Mouse (Mus musculus) spleen, embryonic (tissue): ENCODE data around the gene Mvb12b.

Experiments
- CTCF ChIA-PET: fragments of 350-600 bp; sonication (Branson Sonifier 250); formaldehyde crosslinking; loops from one replicate; lab custom pipeline; 2022; lab: Charles Lee

Mvb12b gene

DNA sequence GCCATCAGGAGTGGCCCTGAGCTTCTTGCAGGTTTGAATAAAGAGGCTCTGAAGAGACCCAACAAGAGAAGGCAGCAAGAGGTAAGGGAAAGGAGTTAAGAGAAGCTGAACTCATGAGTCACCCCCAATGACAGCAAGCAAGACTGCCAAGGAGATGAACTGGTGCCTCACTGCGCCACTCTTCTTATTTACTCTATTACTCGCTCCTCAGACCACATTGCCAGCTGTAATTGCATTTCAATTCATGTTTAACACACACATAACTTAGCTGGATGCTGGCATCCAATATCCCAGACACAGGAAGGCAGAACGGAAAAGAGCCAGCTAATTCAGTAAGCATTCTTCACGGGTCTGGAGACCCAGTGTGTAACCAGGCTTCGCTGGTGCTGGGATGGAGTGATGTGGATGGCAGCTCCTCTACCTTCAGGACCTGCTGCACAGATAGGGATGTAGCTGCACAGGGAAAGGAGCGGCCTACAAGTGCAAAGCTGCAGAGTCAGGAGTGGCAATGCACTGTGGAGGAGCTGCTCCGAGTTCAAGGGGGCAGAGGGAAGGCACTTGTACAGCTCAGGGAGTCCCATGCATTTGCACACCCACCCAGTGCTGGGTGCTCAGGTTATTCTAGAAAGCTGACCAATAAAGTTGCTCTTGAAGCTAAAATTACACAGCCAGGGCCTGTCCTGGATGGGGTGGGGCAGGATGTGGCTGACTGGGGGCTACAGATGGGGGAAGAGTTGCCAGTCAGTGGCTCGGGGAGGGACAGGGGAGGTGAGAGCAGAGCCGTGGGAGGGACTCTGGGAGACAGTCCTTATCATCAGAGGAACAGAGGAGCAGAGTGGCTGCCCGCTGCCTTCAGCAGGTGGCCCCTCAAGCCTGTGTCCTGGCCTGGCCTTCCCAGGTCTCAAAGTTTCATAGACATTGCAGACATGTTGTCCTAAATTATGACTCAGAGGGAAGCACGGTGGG lies 34.5 kb downstream of the Mvb12b start:
- CTCF ChIA-PET = no interaction called here

DNA sequence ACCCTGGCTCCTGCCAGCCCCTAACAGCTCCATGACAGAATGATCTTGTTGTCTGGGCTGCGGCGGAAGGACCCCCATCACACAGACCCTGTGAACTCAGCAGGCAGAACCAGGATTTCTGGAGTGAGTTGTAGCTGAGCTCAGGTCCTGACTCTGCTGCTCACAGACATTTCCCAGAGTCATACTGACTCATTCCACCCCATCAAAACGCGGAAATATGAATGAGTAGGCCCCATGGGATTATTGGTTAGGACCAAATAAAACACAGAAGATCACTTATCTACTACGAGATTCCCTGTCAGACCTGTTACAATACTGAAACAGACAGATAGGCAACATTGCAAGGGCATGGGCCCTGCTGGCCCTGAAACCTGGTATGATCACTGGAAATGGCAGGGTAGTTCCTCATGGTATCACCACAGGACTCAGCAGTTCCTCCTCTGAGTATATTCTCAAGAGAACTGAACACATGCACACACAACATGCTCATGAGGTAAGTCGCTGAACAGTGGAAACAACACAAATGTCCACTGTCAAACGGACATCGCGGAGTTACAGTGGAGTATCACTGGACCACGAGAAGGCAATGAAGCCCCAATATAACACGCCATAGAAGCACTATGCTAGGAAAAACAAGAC lies 40.4 kb downstream of the Mvb12b start:
- CTCF ChIA-PET = no interaction called here

DNA sequence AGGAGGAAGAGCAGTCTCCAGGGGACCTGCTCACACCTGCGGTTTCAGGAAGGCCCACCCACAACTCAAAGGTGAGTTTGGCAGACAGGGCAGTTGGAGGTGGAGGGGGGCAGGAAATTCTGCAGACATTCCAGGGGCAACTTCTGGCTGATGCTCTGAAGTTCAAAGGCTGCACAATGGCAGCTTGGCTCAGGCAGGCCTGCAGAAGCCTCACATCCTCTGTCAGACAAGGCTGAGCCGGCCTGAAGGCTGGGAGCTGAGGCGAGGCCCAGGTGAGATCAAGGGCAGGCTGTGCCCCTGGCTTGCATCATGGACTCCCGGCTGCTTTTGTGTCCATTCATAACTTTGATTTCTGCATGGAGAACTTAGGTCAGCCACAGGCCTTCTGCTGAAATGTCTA lies 41.1 kb downstream of the Mvb12b start:
- CTCF ChIA-PET = no interaction called here

- CTCF ChIA-PET = no interaction called here
These were observed 44.1 kb downstream of the Mvb12b start for GRCm38 (mm10) chr2:33843642-33844041.

DNA sequence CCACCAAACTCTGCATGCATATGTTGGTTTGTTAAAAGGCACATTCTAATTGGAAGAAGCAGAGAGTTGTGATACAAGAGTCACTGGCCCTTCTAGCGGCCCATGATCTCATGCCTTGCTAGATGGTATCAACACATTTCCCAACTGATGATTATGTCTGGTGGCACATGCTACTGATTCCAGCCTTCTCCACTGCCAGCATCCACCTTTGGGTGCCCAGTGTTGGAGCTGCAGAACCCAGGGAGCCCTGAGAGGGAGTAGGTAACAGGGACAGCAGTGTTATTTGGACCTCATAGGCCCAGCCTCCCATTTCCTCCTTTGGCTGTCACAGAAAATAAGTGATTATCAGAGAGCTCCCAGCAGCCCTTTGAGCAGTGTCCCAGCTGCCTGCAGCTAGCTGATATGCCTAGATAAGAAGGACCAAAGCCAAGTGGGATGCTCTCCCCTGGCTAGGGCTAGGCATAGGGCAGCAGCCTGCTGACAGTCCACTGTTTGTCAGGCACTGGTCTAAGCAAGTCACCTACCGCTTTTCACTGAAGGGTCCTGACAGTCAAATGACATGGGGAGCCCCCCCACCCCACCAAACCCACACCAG lies 44.7 kb downstream of the Mvb12b start:
- CTCF ChIA-PET = no interaction called here

DNA sequence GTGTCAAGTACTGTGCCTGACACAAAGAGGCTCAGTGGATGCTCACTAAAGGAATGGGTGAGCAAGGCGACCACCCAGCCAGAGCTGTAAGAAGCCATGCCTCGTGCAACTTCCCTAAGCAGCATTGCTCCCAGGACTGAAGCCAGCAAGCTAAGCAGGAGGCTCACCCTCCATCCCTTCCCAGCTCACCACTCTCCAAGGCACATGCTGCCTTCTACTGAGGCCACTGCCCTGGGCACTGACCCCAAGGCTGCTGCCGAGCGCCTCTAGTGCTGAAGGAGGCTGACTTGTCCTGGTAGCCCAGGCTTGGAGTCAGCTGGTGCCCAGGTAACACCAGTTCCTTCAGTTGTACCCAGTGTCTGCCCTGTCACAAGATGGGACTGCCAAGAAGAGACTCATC lies 45.8 kb downstream of the Mvb12b start:
- CTCF ChIA-PET = no interaction called here

- CTCF ChIA-PET = no interaction called here
These were observed 47.3 kb downstream of the Mvb12b start for GRCm38 (mm10) chr2:33840483-33840882.

DNA sequence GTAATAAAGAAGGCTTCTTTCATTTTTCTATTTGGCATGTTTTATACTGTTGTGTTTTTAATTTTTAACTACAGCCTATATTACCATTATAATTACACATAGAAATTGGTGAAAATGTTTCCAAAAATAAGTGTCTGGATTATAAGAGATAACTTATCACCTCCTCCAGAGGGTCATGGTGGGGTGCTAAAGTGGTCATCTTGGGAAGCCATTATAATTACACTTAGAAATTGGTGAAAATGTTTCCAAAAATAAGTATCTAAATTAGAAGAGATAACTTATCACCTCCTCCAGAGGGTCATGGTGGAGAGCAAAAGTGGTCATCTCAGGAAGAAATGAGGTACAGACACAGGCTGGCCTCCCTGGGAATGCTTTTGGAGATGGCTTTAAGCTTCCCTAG lies 48.5 kb downstream of the Mvb12b start:
- CTCF ChIA-PET = no interaction called here

DNA sequence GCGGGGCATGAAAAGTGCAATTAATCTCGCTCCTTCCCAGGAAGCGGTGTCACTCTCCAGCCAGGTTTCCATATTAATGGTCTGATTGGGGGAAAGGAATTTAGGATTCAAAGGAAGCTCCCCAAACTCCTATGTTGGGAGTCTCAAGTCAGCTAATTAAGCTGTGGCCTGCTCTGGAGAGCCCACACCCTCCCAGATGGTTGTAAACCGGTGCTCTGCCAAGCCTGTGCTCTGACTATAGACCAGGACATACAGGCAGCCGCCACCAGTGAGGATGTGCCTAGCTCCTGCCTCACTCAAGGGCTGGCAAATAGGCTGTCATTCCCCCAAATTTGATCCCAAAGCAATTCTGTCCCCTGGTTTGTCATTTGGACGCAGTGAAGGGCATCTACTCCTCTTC lies 50.4 kb downstream of the Mvb12b start:
- CTCF ChIA-PET = no interaction called here

DNA sequence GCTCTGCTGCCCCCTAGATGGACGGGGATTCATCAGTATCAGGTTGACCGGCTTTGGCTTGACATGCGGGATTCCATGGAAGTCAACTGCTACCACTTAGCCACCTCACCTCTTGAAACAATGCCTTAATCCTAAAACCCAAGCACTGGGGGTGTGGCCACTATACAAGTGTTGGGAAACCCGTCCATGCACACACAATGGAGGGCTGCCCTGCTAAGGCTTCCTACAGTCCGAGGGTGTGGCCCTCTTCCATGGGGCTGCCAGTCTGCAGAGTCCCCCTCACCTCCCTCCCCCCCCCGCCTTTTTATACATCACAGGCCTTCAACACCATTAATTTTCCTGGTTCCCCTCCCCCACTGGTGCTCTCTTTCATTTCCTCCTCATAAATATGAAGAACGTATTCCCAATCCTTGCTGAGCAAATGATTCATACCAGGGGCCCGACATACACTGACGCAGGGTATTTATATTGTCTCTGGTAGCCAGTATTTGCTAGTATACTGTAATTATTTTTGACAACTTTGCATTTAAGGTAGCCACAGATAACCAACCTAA lies 51.0 kb downstream of the Mvb12b start:
- CTCF ChIA-PET = no interaction called here

DNA sequence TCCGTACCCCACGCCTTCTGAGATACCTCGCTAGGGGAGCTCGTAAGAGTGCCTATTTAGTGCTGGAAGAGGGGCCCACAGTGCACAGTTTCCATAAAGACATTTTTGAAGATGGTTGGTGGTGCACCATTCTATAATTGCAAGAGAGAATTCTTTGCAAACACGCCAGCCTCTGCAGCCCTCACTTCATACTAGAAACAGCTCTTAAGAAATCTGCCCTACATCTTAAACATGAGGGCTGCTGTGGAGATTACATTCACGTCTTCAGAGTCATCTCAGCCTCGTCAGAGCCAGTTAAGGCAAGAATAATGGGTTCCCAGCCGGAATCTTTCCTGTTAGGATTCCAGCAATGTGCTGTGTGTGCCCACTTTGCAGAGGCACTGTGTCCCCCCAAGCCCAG lies 52.7 kb downstream of the Mvb12b start:
- CTCF ChIA-PET = no interaction called here

DNA sequence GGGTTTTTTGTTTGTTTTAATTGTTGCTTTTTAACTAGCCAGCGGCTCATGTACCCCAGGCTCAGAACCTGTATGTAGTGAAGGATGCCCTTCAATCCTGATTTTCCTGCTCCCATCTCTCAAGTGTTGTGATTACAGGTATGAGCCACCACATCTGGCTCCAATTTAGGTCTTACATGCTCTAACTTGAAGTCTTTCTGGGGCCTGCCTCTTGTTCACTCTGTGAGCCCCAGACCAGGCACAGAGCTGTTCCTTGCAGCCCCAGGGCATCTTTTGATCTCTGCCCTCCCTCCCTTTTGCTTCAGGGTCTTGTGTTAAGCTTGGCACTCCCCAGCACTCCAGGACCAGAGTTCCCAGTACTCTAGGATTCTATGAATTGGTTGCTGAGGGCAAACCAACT lies 53.8 kb downstream of the Mvb12b start:
- CTCF ChIA-PET = no interaction called here

DNA sequence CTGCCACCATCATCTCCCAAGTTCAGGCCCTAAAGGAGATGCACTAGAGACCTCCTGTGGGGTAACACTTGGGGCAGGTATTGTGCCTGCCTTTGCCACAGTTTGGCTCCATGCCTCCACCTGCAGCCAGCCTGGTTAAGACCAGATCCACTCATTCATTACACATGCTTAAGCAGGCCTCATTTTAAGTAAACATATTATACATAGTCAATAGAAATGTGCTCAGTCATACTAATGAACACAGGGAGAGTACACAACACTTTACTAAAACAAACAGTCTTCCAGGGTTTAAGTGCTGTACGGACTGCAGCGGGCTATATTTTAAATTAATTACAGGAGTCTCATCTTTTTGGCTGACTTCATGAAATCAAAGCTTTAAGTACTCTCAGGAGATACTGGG lies 57.9 kb downstream of the Mvb12b start:
- CTCF ChIA-PET = no interaction called here

DNA sequence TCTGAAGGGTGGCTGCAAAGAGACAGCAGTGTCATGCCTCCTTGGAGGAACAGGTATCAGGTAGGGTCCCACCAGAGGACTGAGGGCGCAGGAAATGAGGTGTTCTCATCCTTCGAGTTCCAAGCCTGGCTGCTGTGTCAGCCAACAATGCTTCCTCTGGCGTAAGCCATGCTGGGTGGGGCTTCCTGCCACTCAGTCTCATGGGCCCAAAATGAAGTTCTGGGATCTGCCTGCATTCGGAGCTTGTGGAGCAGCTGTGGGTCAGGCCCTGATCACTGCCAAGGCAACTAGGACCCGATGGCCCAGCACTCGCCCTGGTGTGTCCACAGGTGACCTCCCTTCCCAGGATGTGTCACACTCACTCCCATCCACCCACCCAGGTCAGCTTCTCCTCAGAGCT lies 61.0 kb downstream of the Mvb12b start:
- CTCF ChIA-PET = no interaction called here

- CTCF ChIA-PET = no interaction called here
These were observed 62.7 kb downstream of the Mvb12b start for GRCm38 (mm10) chr2:33824935-33825514.

GRCm38 (mm10) chr2:33821677-33822607 lies 65.8 kb downstream of the Mvb12b start:
- CTCF ChIA-PET = no interaction called here

DNA sequence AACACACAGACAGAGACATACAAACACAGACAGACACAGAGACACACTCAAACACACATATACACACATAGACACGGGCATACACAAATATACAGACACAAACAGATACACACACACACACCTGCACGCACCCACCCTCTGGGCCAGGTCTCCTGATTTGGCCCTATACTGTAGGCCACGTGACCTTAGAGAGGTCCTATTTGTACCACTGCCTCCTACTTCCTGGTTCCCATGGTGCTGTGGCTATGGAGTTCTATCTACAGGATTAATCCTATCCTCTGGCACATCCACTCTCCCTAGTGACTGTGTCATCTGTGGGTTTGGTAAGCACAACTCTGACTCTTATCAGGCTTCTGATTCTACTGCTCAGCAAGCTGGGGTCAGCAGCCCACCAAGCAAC lies 67.3 kb downstream of the Mvb12b start:
- CTCF ChIA-PET = no interaction called here

DNA sequence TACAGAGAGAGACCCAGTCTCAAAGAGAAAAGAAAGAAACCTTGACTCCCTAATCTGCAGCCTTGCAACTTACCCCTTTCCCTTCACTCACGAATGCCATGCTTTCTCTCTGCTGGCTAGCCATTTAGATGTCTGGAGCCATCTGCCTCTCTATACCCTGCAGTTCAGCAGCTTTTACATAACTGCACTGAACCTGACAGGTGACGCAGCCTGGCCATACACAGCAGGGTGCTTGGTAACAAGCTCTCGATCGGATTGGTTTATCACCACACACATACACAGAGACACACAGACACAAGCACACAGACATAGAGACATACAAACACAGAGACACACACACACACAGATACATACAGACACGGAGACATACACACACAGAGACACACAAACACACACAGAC lies 67.7 kb downstream of the Mvb12b start:
- CTCF ChIA-PET = no interaction called here

- CTCF ChIA-PET = no interaction called here
These were observed 69.4 kb downstream of the Mvb12b start for GRCm38 (mm10) chr2:33818385-33818784.

DNA sequence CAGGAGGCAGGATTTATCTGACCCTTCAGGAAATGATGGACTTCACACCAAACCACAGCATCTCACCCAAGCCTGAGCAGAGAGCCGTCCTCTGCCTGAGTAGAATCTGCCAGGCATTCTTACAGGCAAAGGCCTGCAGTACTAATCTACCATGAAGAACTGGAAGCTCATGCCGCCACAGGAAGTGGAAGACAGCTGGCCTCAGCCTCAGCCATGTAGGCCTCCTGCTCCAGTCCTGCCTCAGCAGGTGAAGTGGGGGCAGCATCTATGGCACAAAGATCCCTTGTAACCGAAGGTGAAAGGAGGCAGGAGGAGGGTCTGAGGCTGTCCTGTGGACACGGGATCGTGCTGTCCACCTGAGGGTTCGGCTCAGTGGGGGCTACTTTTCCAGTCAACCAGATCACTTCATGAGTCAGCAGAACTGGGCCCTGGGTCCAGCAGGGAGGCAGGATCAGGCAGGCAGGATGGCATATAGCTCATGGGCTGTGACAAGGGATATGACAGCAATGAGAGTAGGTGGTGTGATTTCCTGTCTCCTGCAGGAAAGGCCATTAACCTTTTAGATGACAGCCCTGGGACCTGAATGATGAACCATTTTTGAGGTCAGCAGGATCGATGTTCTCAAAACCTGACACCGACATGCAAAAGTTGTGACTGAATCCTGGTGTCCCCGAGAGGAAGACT lies 69.9 kb downstream of the Mvb12b start:
- CTCF ChIA-PET = no interaction called here
